Mouse (Mus musculus) liver, embryonic 14.5 days (tissue): ENCODE measurements around the gene Chid1.

ENCODE experiments used
- CTCF ChIP-seq: IDR thresholded peaks from 2 replicates; pipeline ENCODE4 v1.5.1; 2016; ENCODE audit warnings: antibody characterized with exemption, low read depth, control low read depth
- EP300 ChIP-seq: IDR thresholded peaks from 2 replicates; pipeline ENCODE4 v1.6.1; 2016; ENCODE audit warnings: antibody characterized with exemption, low read depth

- TF ChIP-seq EP300 (no peak), CTCF (no peak)
Measured at GRCm38 (mm10) chr7:141469901-141470636, 69.6 kb downstream of the Chid1 start.
